Mouse (Mus musculus): ENCODE measurements at regions not wholly inside any gene's neighbourhood (a gene's known extent, or its start where the extent isn't known, plus 50 kb on each side); places are given as distances from the start of the nearest gene placed in this dataset.
A peak's percentile ranks its signal among the peaks of the same experiment; 100 is the strongest.

DNA sequence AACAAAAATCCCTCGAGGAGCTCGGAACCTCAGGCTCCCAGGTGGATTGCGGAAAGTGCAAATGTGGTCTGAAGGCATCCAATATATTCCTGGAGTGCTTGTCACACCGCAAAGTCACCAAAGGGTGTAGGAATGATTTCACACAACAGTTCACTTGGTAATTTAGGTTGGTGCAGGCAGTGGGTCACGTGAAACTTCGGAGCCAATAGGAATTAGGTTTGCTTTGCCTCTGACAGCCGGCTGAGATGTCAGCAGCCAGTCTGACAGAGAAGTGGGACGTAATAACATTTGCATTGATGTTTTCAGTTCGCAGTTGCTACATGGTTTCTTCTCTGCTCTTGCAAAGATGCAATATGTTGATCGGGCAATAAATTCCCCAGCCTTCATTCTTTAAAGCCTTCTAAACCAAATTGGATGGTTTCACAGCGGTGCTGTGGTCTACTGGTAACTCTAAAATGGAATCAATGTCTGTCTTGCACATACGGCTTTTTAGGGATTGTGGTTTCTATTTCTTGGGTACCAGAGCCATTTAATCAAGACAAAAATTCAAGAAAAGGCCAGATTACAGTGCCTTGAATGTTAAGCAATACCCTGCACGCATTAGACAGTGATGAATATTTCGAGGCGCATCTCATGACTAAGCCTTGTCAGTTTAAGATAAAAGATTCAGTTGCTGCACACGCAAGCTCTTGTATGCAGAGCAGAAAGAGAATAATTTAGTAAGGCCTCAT, 149.2 kb downstream of the Mtx2 start:
- intact Hi-C loops (cut with DNase I): no loop called here
- no peak for DNase-seq

DNA sequence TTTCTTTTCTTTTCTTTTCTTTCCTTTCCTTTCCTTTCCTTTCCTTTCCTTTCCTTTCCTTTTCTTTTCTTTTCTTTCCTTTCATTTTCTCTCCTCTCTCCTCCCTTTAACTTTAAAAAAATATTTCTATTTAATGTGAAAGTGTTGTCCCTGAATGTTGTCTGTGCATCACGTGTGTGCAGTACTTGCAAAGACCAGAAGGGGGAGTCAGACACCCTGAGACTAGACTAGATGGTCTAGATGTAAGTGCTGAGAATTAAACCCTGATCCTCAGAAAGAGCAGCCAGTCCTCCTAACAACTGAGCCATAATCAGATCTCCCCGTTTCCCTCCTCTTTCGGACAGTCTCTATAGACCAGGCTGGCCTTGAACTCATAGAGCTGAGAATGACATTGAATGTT, 151.7 kb downstream of the Mtx2 start:
- intact Hi-C loops (cut with DNase I): no loop called here
- DNase-seq: no peak

DNA sequence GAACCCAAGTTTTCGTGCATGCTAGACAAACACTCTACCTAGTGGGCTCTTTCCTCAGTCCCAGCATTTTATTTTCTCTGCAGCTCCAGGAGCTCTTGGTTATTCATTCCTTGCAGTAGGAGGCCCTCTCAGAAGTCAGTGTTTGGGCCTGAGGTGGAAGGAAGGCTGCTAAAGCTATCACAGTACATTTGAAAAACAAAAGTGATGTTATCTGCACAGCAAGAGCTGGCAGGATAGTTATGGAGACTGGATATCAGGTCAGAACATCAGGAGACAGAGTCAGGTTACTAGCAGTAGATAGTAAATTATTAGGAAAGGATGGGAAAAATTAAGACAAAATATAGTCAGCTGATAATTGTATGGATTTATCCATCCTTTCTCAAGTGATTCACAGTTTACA, 152.2 kb downstream of the Mtx2 start:
- intact Hi-C loops (cut with DNase I): no loop called here

DNA sequence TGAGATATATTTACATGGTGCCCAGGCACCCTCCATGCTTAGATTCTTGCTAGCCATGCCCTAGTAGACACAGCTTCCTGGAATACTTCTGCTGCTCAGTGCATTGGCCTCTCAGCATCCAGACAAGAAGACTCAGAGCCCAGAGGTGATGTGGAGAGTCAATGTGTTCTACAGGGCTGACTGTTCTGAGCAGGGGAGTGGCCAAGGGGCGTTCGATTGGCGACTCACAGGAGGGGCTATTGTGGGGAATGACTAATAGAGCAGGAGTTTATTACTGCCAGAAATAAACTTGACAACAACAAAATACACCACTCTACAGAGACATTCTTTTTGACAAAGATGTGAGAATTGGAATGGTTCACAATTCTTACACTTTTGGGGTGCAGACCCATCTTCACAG, 156.3 kb downstream of the Mtx2 start:
- DNase-seq: no peak
- intact Hi-C loops (cut with DNase I): no loop called here

More for the DNA sequence above, 152.2 kb downstream of the Mtx2 start:
- DNase-seq: no peak

DNA sequence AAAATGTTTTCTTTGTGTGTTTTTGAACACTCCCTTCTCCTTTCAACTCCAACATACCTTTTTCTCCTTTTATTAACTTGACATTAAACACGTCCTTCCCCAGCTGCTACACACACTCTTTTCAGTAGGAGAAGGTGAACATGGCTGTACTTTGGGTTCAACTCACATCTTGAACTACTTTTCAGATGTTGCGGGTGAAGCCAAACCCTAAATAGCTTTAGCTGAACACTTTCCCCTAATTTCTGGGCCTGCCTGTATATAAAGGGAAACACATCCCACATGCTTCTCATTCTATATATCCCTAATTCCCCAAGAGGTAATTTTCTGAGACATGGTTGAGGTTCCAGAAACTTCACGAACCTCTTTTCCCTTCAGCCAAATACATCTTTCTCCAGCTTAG, 168.2 kb downstream of the Mtx2 start:
- DNase-seq: no peak
- intact Hi-C loops (cut with DNase I): no loop called here

DNA sequence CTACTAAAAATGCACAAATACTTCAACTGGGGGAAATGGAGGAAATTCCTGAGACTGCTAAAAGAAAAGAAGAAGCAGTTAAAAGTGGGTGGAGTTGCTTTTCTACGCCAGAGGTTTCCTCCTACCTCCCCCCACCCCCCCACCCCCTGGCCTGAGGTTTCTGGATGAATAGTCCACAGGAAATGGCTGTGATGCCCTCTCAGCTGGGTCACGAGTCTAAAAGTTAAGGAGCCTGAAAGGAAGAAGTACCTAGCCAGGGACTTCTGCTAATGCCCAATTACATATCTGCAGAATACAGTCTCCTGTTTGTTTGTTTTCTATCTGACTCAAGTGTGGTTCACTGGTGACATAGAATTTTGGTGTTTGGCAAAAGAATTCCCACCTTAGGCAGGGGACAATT, 169.4 kb downstream of the Mtx2 start:
- intact Hi-C loops (cut with DNase I): no loop called here
- DNase-seq: no peak

DNA sequence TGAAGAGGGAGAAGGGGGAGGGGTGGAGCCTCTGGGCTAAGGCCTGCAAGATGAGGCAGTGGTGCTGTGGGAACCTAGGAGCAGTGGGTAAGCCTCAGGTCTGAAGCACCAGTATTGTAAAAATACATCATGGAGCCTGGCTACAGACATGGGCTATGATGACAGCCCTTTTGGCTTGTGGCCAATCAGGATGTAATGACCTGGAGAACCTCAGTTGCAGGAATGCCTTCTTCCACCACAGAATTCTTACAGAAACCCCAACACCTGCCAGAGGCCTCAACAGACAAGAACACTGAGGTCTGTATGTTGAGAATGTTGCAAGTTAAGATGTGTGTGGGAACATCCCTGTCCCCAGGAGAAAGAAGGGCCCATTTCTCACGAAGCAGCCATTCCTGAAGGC, 172.1 kb downstream of the Mtx2 start:
- intact Hi-C loops (cut with DNase I): no loop called here

DNA sequence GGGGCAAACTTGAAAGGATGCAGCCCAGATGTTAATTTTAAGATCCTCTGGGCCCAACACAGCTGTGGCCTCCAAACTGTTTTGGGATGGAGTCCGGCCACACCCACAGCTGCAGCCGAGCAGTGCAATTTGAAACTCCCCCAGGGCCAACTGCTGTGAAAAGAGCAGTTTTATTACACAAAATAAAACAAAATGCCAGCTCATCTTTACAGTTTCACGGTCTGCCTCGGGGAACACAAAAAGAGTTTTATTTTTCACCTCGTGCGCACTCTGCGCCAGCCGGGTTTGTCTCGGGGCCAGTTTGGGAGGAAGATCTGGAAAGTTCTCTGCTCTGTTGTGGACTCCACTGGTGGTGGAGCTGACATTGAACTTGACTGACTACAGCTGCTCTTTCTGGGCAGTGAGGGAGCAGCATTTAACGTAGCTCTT, 174.8 kb downstream of the Mtx2 start:
- intact Hi-C loops (cut with DNase I): no loop called here
- DNase-seq: peak; percentile 33 to 54

More for the DNA sequence above, 172.1 kb downstream of the Mtx2 start:
- DNase-seq: no peak

DNA sequence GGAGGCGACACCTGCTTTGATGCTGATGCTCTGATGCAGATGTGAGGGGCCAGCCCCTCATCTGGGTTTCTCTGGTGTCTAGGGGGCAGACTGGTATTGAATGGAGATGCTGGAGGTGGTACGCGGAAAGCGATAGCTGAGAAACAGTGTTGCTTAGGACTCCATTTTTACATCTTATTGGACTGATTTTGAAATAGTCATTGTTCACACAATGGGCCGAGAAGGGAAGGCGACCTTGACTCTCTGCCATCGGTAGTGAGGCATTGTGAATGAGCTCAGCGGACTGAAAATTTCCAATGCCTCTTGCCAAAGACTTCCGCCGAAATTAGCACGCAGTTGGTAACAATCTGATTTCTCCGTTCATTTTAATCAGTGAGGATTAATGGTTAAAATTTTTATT, 177.0 kb downstream of the Mtx2 start:
- DNase-seq: peak in 1 of 2 experiments; percentile 7
- intact Hi-C loops (cut with DNase I): no loop called here

DNA sequence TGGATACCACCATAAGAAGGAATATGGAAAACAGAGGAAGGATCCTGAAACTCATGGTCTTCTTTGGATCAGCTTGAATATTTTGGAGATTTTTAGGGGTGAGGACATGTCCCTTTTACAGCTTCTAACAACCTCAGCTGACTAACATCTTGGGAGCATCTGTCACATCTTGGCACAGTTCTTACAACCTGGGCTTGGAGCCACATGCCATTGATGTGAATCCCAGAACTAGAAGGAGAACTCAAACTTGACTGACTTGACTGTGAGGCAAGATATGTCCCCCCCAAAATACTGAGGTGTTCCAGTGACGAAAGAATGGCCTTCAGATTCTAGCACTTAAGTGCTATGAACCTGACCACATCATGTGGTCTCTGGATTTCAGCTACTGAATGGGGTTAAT, 182.5 kb downstream of the Mtx2 start:
- DNase-seq: no peak
- intact Hi-C loops (cut with DNase I): no loop called here

DNA sequence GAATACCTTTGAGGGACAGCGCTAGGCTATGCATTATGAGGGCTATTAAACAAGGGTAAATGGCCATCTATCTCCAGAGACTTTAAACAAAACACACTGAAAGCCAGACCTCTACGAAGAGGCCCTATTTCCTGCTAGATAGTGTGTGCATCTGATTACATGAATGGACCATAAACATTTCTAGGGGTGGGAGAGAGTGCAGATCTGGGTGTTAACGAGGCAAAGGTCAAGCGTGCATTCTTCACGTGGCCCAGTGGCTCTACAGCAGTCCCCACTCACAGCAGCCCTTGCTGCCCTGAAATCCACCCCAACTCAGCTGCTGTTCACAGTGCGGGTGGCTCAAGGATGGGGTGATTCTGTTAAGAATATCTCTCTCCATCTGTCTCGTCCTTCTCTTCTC, 185.0 kb downstream of the Mtx2 start:
- intact Hi-C loops (cut with DNase I): no loop called here
- DNase-seq: no peak

DNA sequence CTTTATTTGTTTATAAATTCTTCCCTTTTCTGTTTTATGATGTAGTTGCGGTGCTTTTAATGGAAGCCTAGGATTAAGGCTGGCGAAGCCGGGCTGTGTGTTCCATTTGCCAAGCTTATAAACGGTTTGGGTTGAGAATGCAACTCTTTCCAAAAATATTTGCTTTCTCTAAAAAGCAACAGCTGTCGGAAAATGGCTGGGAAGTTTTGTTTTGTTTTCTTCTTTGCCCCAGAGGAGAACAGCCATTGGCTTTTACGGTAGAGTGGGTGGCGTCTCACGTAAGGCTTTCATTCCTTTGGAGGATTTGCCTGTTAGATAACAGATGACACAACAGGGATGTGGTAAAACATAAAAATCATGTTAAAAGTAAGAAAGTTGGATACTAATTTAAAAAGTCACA, 186.4 kb downstream of the Mtx2 start:
- DNase-seq: no peak
- intact Hi-C loops (cut with DNase I): no loop called here

DNA sequence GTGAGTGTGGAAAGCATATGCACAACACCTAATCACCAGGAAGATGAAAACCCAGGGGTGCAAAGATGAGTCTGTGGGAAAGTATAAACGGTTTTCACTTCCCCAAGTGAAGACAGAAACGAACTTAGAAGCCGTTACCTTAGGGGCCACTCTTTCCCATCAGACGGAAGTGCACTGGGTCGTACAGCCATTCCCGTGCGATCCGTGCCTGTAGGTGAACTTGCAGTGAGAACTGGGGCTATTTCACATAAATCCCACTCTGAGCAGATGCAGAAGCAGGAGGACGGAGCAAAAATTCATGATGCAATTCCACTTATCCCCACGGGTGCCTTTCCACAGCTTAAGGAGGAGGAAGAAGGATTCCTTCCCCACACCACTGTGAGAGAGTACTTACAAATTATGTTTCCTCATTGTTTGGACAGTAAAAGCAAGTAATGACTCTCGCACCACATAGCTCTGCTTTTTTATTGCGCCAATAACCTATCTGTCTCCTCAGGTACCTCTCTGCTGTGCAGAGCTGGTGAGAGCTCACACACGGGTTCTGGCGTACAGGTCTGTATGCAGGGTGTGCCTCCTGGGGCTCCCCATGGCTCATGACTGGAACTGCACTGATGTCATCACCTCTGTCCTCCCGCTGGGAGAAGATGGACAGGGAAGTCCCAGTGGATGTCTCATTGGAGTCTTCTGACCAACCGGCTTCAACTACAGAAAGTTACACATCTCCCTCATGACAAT, 189.6 kb downstream of the Mtx2 start:
- no peak for DNase-seq
- intact Hi-C loops (cut with DNase I): no loop called here

DNA sequence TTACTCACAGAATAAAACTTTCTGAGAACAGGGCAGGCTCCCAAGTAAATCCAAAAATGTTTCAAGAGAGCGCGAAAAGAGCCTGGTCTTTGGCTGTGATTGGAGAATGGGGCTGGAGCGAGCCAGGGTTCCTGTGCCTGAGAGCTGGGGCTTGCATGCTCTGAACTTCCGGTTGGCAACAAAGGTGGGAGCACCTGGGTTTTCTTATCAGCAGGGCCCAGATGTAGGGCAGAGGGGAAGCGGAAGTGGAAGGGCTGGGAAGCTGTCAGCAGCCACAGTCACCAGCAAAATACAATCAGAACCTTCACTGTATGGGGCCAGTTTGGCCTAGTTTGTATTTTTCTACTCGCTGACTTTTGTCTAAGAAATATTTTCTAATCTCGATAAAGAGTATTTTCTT, 193.9 kb downstream of the Mtx2 start:
- intact Hi-C loops (cut with DNase I): no loop called here
- DNase-seq: peak in 1 of 2 experiments; percentile 19

DNA sequence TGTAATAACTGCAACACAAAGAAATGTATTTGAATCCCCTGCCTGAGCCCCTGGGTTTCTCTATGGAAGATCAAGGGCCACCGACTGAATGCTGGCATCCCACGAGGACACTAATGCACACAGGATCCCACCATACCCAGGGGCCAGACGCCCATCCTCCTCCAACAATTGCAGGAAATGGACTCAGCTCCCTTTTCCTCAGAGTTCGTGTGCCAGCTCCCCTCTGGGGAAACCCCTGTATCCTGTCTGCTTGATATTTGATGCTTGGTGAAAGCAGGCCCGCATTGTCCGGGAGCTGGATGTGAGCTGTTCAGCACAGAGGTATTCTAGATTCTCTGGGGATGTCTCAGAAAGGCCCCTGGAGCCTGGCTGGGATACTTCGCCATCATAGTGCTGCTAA, 196.0 kb downstream of the Mtx2 start:
- intact Hi-C loops (cut with DNase I): no loop called here
- no peak for DNase-seq

DNA sequence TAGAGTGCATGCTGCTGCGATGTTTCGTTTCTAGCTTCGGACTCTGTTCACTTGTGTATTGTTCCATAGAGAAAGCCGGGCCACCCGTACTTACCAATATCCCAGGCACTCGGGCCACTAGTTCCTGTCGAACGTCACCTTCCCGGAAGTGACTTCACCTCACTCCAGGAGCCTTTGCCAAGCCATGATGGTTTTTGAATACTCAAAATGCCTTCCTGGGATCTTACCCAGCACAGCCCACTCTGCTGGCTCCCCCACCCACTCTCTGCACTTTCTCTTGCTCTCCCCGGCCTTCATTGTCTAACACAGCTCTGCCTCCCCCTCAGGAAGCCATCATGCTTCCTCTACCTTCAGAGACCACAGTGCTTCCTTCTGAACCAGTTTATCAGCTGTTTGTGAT, 202.5 kb downstream of the Mtx2 start:
- no peak for DNase-seq
- intact Hi-C loops (cut with DNase I): no loop called here

DNA sequence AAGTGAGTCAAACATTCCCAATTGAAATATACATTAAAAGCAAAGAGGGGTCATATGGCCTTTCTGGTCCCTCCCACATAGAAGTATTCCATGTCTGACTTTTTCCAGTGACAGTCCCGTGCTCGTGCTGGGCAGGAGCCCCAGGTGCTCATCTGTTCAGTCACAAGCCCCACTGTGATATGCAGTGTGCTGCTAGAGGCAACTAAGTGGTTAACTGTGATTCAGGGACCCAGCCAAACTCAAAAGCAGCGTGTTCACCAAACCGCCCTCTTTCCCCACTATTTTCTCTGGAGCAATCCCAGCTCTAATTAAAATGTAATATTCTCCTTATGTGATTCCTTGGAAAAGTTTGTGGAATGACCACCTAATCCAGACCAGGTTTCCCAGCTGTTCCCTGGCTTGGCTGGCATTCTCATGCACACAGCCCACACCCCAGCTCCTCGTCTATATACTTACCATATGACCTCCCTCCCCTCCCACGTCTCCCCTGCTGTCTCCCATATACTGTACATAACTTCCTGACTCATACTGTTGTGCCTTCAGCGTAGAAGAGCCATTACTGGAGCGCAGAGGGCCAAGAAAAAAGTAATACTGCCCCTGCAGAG, 203.6 kb downstream of the Mtx2 start:
- no peak for DNase-seq
- intact Hi-C loops (cut with DNase I): no loop called here

DNA sequence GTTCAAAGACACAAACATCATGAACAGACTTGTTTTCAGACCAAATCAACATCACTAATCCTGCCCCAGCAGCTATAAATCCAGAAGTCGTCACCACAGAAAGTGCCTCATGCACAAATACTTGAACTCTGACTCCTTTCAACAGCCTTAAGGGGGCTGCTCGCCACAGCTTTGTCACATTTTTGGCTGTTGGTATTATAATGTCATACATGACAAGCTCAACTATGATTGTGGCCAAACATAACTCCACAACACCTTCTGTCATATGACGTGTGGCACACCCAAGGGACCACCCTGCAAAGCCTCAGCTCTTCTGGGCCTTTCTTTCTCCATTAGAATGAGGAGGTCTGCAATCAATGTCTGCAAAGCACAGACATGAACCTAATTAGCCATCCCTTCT, 209.1 kb downstream of the Mtx2 start:
- intact Hi-C loops (cut with DNase I): no loop called here
- no peak for DNase-seq

DNA sequence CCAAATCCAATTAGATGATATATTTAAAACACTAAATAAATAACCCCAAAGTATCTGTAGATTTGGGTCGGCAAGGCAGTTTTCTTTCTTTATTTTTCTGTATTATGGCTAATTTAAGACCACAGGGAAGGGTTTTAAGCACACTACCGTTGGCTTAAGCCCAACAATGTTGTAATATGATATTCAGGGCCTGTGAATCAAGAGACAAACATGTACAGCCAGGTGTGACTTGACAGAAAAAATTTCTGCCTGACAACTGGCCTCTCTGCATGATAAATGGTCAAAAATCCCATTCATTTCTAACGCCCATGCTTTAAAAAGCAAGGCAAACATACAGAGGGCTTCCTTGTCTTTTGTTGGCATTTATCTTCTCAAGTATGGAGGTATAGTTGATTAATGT, 213.5 kb downstream of the Mtx2 start:
- intact Hi-C loops (cut with DNase I): no loop called here
- no peak for DNase-seq

DNA sequence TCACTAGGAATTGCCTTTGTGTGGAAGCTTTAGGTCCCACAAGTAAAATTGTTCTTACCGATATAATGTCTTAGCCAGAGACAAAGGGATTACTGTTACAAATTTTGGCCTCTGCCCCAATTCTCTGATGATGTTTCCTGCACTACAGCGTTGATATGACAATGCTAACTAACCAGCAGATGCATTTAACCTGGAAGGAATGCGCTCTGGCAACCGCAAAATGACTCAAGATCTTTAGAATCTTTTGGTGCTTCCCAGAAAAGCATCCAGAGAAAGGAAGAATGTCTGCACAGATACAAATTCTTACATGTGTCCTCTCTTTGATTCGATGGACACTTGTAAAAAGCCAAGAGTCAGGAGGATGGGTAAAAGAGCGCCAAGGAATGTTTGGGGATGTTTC, 221.3 kb downstream of the Mtx2 start:
- no peak for DNase-seq
- intact Hi-C loops (cut with DNase I): no loop called here

DNA sequence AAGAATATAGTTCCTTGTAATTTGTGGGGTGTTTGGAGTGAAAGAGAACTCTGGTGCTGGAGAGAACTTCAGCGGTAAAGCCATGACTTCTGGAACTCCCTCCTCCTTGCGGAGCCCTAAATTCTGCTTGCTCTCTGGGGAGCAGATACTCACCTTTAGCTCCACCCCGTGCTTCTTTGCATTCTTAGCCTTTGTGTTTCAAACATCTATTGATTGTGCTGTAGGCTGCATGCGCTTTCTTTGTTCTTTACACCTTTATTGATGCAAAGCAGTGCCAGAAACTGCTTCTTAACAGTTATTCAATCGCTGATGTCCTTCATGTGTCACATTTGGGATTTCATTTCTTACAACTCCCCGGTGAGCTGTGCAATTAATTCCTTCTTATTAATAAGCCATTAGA, 222.5 kb downstream of the Mtx2 start:
- intact Hi-C loops (cut with DNase I): no loop called here
- no peak for DNase-seq
